Mouse (Mus musculus): ENCODE results near the gene Stk11ip. TPM values are rescaled to one million over a fixed set of nuclear protein-coding genes. Genes with fewer than 3 reads are reported as not detected.

Gene Stk11ip
- total RNA-seq, 2 experiments from 2014 or later, result 6.6 to 10.9 TPM

- DNase-seq, result no peak
Measured at GRCm38 (mm10) chr1:75504256-75505045, 16.9 kb upstream of the Stk11ip start.

DNA sequence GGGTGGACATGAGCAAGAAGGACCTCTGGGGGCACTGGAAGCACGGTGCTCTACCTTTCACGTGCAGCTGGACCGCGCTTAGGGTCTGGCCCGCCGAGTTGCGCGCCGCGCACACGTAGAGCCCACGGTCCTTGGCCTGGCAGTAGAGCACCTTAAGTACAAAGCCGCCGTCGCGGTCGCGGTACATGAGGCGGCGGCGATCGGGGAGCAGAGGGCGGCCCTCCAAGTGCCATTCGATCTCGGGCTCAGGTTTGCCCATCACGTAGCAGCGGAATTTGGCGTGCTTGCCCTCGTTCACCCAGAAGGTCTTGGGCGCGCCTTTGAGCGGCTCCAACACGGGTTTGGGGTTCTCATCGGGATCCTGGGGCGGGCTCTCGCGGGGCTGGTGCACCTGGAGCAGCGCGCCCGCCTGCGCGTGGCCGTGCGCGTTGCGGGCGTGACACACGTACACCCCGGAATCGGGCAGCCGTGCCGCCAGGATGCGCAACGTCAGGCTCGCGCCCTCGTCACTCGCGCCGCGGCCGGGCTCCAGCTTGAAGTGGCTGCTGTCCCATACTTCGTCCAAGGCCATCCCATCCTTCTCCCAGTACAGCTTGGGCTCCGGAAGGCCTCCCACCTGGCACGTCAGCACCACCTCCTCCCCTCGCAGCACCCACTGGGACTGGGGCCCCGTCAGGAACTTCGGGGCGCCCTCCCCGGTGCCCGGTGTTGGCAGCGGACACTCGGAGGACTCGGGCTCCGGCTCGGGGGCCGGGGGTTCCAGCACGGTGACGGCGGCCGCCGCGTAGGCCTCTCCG is 16.0 kb upstream of the Stk11ip start:
- DNase-seq, result peak; percentile 77 to 79

DNA sequence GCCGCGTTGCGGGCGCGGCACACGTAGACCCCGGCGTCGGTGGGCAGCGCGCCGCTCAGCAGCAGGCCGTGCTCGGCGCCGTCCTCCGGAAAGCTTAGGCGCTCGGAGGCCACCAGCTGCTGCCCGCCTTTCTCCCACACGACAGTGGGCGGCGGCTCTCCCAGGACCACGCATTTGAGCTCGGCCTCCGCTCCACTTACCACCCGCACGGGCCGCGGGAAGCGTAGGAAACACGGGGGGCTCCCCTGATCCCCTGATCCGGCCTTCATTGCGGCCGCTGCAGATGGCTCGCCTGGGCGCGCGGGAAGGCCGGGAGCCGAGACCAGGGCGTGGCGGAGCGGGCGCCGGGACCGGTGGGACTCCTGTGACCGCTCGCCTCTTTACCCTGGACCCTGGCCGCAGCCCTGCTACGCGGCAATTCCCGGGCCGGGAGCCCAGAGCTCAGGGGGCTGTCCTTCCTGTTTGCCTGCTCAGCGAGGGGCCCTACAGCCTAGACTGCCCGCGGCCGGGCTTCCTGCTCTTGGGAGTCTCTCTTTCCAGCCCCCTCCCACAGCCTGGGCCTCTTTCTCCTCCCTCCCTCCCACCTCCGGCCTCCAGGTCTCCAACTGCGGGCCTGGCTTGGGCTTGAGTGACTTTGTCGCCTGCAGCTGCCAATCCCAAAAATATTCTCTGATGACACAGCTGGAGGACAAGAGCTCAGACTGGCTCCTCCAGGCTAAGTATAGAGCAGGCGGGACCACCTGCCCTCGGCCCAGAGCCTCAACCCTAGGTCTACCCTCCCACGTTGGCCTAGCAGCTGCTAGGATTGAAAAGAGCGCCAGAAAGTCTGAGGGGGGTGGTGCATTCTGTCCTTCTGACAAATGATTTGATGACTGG is 15.1 kb upstream of the Stk11ip start, which contains the start of gene Obsl1:
Gene Obsl1, minus strand, starts transcription at position 497 of the 876 bp plus-strand sequence.
- DNase-seq, result peak; percentile 79 to 80

DNA sequence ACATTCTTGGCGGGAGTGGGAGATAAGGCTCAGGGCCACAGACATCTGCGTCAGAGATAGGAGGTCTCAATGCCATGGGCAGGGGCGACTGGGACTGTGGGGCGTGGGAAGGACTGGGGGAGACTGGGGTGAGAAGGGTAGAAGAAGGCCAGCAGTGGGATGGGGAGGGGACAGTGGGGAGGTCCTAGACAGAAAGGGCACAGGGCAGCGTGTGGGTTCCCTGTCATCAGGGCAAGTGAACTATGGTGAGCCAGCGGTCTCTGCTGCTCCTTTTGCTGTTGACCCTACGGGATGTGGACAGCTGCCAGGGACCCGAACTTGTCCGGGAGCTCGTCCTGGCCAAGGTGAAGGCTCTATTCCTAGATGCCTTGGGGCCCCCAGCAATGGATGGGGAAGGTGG is 14.3 kb upstream of the Stk11ip start, which contains the start of gene Inha:
Gene Inha, plus strand, starts transcription at position 72 of the 400 bp plus-strand sequence.
- DNase-seq, result no peak

- no peak for DNase-seq
Measured at GRCm38 (mm10) chr1:75509586-75509985, 11.7 kb upstream of the Stk11ip start.

DNA sequence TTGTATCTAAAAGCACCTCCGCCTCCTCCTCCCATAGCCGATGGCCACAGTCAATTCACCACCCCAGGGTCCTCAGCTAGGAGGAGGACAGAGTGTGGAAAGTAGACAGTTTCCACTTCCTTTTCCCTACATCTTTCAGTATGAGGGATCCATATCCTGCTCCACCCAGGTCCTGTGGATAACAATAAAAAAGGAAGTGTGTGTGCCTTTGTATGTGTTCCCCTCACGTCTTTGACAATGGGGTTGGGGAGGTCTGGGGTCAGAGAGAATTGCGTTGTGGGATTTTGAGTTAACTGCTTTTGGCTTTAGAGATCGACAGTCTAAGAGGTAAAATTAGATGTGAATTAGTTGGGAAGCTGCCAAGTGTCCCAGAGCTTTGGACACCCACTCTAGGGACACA is 11.2 kb upstream of the Stk11ip start:
- peak in 1 of 2 experiments; percentile 27 for DNase-seq

DNA sequence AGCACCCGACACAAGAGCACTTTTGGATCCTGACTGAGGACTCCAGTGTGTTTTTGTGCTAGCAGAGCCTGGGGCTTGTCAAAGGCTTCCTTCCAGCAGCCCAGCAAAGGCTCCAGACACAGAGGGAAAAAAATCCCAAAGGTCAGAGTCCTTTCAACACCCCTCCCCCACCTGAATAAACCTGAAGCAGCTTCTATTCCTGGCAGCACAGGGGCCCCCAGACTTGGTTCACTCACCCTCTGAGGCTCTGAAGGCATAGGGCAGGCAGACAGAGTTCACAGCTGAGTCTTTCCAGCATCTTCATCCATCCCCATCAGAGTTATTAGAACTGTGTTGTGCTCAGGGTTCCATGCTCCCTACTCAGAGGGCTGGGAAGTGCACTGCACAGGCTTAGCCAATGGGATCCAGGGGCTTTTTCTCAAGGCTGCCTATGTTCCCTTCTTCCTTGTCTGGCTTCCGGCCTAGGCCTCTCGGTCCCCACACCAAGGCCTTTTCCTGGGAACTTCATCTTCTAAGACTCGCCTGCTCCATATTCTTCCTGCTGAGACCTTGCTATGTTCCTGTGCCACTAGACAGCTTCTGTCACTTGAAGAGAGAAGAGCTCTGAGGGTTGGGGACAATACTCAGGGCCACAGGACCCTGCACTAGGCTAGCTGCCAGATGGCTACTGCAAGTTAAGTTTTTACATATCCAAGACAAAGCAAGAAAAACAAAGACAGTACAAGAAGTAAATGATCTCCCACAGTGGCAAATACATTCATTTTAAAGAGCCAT is 9.7 kb upstream of the Stk11ip start:
- DNase-seq, result no peak

- DNase-seq, result no peak
Measured at GRCm38 (mm10) chr1:75512550-75512949, 8.8 kb upstream of the Stk11ip start.

DNA sequence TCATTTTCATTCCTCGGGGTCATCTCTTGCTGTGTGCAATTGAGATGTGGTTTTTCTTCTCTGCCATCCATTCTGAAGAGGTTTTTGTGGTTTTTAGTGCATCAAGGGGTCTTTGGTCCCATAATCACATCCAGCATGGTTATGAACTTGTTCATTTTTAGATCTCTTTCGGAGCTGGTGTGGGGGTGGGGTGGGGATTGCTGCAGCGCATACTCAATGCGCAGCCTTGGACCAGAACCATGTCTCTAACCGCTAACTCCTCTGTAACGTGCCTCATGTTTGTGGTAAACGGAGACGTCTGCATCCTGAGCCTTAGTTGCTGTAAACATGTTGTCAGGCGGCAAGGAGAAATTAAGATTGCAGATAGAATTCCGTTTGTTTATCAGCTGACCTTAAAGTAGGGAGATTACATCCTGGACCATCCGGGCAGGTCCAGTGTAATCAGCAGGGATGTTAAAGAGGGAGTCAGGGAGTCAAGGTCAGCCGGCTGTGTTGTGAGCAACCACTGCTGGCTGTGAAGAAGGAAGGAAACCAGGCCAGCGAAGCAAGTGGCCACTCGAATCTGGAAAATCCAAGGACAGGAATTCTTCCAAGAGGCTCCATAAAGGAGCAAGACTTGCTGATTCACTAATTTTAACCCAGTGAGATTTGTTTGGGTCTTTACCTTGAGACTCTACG is 4.5 kb upstream of the Stk11ip start:
- DNase-seq, result no peak

DNA sequence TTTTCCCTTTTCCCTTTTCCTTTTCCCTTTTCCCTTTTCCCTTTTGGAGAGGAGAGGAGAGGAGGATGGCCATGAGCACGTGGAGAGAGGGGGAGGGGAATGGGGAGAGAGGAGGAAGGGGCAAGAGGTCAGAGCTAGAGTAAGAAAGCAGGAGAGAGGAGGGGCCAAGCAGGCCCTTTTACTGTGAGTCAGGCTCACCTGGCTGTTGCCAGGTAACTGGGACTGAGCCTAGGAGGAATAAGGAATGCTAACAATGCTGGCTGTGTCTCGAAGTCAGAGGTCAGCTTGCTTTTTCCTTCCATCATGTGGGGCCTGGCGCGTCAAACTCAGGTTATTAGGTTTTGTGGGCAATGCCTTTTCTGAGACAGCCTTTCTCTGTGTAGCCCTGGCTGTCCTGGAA is 3.3 kb upstream of the Stk11ip start:
- DNase-seq, result no peak

DNA sequence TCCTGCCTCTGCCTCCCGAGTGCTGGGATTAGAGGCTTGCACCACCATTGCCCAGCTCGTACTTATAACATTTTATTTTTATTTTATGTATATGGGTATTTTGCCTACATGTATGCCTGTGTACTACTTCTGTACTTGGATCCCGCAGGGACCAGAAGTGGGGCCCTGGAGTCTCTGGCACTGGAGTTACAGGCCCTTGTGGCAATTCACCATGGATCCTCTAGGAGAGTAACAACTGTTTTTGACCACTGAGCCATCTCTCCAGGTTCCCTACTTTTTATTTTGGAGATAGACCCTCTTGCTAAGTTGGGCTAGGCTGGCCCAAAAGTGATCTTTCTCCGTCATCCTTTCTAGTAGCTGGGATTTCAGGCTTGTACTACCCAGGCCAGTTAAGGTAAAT is 2.9 kb upstream of the Stk11ip start:
- no peak for DNase-seq

- DNase-seq, result no peak
Measured at GRCm38 (mm10) chr1:75519576-75519975, 1.8 kb upstream of the Stk11ip start.

GRCm38 (mm10) chr1:75524679-75525078 is 3.4 kb downstream of the Stk11ip start:
- peak in 1 of 2 experiments; percentile 45 for DNase-seq

DNA sequence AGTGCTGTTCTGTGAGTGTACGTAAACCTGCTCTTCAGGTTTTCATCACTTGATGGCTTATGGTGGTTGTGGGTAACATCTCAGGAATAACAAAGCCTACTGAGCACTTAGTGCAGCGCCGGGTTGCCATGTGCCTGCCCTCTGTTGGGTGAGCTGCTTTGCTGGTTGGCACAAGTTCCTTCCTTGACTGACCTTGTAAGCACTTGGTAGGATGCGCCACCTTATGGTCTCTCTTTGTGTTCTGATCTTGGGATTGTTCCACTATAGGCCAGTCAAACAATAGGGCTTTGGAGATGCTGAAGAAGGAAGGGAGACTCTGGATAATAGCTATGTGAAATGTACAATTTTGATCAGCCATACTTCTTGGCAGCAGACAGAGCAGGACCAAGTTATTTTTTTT is 9.2 kb downstream of the Stk11ip start:
- DNase-seq, result no peak

DNA sequence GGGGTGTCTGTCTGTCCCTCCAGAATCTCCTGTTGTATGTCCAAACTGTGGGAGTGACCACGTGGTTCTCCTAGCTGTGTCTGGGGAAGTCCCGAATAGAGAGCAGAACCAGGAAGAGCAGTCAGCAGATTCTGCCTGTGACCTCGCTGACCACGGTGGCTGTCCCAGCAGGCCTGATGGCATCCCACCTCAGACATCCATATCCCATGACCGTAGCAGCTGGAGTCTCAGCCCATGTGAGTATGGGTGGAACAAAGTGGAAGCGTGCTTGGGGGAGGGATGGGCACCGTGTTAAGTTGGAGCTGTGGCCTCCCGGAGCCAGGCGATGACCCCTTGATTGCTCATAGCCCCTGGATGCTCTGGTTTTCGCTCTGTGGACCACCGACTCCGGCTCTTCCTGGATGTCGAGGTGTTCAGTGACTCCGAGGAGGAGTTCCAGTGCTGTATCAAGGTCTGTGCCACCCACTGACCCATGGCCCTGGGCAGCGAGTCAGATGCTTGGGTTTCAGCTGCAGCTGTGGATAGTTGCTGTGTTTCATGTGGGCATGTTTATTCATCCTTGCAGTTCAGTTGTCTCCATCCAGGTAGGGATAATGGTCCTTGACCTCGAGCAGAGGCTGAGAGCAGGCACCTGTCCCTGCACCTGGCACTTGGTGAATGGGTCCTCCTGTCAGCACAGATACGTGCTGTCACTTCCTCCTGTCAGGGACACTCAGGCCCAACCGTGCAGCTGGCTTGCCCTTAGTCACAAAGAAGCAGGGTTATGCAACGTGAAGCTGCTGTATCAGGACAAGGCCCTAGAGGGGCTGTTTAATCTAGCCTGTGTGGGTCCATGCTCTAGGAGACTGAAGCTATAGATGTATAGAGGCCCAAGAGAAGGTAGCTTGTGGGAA is 11.2 kb downstream of the Stk11ip start:
- no peak for DNase-seq

- no peak for DNase-seq
Measured at GRCm38 (mm10) chr1:75533325-75534252, 12.3 kb downstream of the Stk11ip start.

GRCm38 (mm10) chr1:75537587-75537986 is 16.3 kb downstream of the Stk11ip start:
- DNase-seq, result no peak

DNA sequence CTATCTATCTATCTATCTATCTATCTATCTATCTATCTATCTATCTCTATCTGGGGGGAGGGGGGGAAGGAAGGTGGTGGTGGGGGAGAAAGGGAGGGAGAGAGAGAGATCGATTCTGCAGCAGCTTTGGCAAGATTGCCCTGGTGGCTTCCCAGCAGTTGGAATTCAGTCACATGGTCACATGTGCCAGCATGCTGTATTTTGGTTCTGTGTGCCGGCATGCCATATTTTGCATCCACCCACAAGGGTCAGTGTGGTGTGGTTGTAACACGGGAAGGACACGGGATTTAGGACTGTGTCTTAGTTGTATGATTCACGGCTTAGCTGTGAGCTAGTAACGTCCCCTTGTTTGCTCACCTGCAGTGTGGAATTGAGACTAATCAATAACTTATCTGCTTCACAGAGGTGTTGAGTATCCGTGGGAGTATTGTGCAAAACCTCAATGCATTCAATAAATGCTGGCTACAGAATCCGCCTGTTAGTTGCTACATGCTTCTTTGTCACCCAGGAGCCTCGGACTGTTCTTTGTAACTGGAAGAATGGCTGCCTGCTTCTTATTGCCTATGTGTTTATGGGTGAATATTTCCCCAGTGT is 17.4 kb downstream of the Stk11ip start:
- DNase-seq, result peak in 1 of 2 experiments; percentile 12

All from heart, adult 18-20 months (tissue).